In the genomic region with DNA sequence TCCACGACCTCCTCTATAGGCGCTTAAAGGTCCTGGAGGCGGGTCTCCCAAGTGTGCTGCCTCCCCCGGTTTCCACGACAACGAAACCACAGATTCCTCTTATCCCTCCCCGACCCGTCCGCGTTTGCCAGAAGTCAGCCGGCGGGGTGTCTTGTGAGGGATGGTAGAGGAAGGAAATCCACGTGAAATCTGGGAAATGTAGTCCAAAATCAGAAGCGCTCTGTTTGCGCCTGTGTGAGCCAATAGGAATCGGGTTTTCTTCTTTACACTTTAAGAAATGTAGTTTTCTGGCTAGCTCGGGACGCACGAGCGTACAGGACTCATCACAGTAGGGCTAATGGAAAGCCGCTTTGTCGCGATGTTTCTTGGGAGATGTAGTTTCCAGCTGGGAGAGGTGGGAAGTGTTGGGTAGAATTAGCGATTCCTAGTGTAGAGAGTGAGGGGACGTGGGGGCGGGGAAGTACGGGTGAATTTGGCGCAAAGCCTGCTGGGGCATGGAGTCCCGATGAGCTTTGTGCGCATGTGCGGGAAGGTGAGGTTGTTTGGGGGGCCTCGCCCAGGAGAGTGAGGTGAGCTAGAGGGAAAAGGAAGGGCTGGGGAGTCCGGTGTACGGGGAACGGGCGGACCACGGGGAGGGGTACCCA, we compare ENCODE assay signal across 8 mouse cellular contexts. TPM values are rescaled to one million over a fixed set of nuclear protein-coding genes. Genes with fewer than 3 reads are reported as not detected.
DNase-seq lines count a peak whose midpoint lies in the region; ATAC-seq lines count a peak whose summit lies in the region.

A gene (plus strand): TSS at position 221 of the 644 bp plus-strand sequence.

- WGBS in hindbrain, embryonic 11.5 days: under 1% methylated on average over 37 of the region's 37 CpGs

- peak within 1 kb of the TSS; percentile 68 for H3K9ac ChIP-seq in hindbrain, embryonic 11.5 days (ENCODE audit: low read depth, low read length)

- peak within 1 kb of the TSS; percentile 65 for H3K4me2 ChIP-seq in hindbrain, embryonic 11.5 days (replicated peaks; ENCODE audit: low read depth, low read length)

- ATAC-seq in hindbrain, embryonic 11.5 days (ENCODE audit: low FRiP score): peak; percentile 97

- peak within 1 kb of the TSS; percentile 69 for H3K4me3 ChIP-seq in hindbrain, embryonic 11.5 days (ENCODE audit: low read depth, low read length)

- H3K36me3 ChIP-seq in hindbrain, embryonic 11.5 days (ENCODE audit: control insufficient read depth, insufficient read depth, low read length): no peaks in the 10 kb centered on the region

- H3K4me1 ChIP-seq in hindbrain, embryonic 11.5 days (replicated peaks; ENCODE audit: control insufficient read depth, insufficient read depth, low read length): peaks cover 4% of the 10 kb centered on the region; the same call in 1 of the 2 replicates

- H3K27me3 ChIP-seq in hindbrain, embryonic 11.5 days (ENCODE audit: control insufficient read depth, insufficient read depth, low read length): no peaks in the 10 kb centered on the region

- no peaks in the 10 kb centered on the region for H3K9me3 ChIP-seq in hindbrain, embryonic 11.5 days (ENCODE audit: control insufficient read depth, low read length)

- DNase-seq in Muller cell, postnatal 12 days (ENCODE audit: inconsistent ontology term): peak; percentile 99
- DNase-seq in cerebellum, adult 9-11 months: peak; percentile 99
- DNase-seq in frontal cortex, adult 2 months (ENCODE audit: extremely low spot score in 1 of 2, low spot score in 1 of 2): peak; percentile 100
- DNase-seq in hindbrain, embryonic 11.5 days (ENCODE audit: low spot score): peak; percentile 97
- DNase-seq in layer of hippocampus, postnatal 10 days (ENCODE audit: low spot score in 2 of 2): peak; percentile 100
- DNase-seq in lung, postnatal 10 days: peak; percentile 99
- peak; percentile 96 for DNase-seq in ovary, postnatal 36 days (ENCODE audit: low spot score)
- DNase-seq in thymus, postnatal 25 days: peak; percentile 97

- peak within 1 kb of the TSS; percentile 30 for H3K27ac ChIP-seq in hindbrain, embryonic 11.5 days (ENCODE audit: low read depth, low read length)

RNA-seq across cellular contexts. Expression of the gene that starts here (rescaled TPM):
- polyA plus RNA-seq in frontal cortex, adult 2 months (2012; rRNA removed): 49.2 and 50.3 TPM in 2 replicates
- 67.9 and 73.1 TPM in 2 replicates for polyA plus RNA-seq in hindbrain, embryonic 11.5 days (2014; fragmentation: Nextera tagmentation; extraction: Ambion mirVana)
- total RNA-seq in layer of hippocampus, postnatal 10 days (2021): 10 to 100 TPM; 55.9 to 65.8 TPM

Comparison
In these comparisons a context has a peak if more than half of its experiments do, and no peak if none do; other contexts are left out.
1. Peak in every context shown above with its lines: DNase-seq, ATAC-seq, H3K4me3 ChIP-seq and H3K27ac ChIP-seq.